Mouse (Mus musculus): ENCODE measurements around the gene Dact1. TPM values are rescaled to one million over a fixed set of nuclear protein-coding genes. Genes with fewer than 3 reads are reported as not detected.

Dact1 gene
- polyA plus RNA-seq, 1 experiment from 2014 or later = 15.3 TPM

GRCm38 (mm10) chr12:71332646-71333045 is 23.0 kb downstream of the Dact1 start:
- ATAC-seq (ENCODE audit: low FRiP score) (no peak), DNase-seq (ENCODE audit: low spot score) (no peak)
- Histone ChIP-seq H3K27ac (ENCODE audit: low read depth, low read length) (no peak overlapping the region), H3K4me1 (replicated peaks; ENCODE audit: control insufficient read depth, insufficient read depth, low read length) (0 out of 2 replicates have a peak, but pooled peaks cover 4% of the 10 kb centered on the region), H3K4me3 (ENCODE audit: low read depth, low read length) (no peak overlapping the region), H3K27me3 (ENCODE audit: control insufficient read depth, insufficient read depth, low read length) (no peaks in the 10 kb centered on the region), H3K9ac (ENCODE audit: low read depth, low read length) (no peak overlapping the region), H3K36me3 (ENCODE audit: control insufficient read depth, insufficient read depth, low read length) (no peaks in the 10 kb centered on the region), H3K9me3 (ENCODE audit: control insufficient read depth, low read length) (no peaks in the 10 kb centered on the region), H3K4me2 (replicated peaks; ENCODE audit: low read depth, low read length) (no peak overlapping the region)
- WGBS = 74% methylated on average over 3 of the region's 3 CpGs

- Histone ChIP-seq H3K9ac (ENCODE audit: low read depth, low read length) (no peak overlapping the region), H3K4me3 (ENCODE audit: low read depth, low read length) (no peak overlapping the region), H3K36me3 (ENCODE audit: control insufficient read depth, insufficient read depth, low read length) (no peaks in the 10 kb centered on the region), H3K9me3 (ENCODE audit: control insufficient read depth, low read length) (no peaks in the 10 kb centered on the region), H3K4me1 (replicated peaks; ENCODE audit: control insufficient read depth, insufficient read depth, low read length) (0 out of 2 replicates have a peak, but pooled peaks cover 4% of the 10 kb centered on the region), H3K27ac (ENCODE audit: low read depth, low read length) (no peak overlapping the region), H3K4me2 (replicated peaks; ENCODE audit: low read depth, low read length) (no peak overlapping the region), H3K27me3 (ENCODE audit: control insufficient read depth, insufficient read depth, low read length) (no peaks in the 10 kb centered on the region)
- DNase-seq (ENCODE audit: low spot score) = no peak
- no peak for ATAC-seq (ENCODE audit: low FRiP score)
- 55% methylated on average over 5 of the region's 5 CpGs for WGBS
These were observed 23.9 kb downstream of the Dact1 start for GRCm38 (mm10) chr12:71333561-71333960.

GRCm38 (mm10) chr12:71337025-71337582 is 27.4 kb downstream of the Dact1 start:
- H3K4me1 ChIP-seq (replicated peaks; ENCODE audit: control insufficient read depth, insufficient read depth, low read length) = 0 out of 2 replicates have a peak, but pooled peaks cover 4% of the 10 kb centered on the region
- H3K9ac ChIP-seq (ENCODE audit: low read depth, low read length) = no peak overlapping the region
- WGBS = 56% methylated on average over 11 of the region's 11 CpGs
- no peak overlapping the region for H3K4me2 ChIP-seq (replicated peaks; ENCODE audit: low read depth, low read length)
- H3K36me3 ChIP-seq (ENCODE audit: control insufficient read depth, insufficient read depth, low read length) = no peaks in the 10 kb centered on the region
- ATAC-seq (ENCODE audit: low FRiP score) (no peak), DNase-seq (ENCODE audit: low spot score) (no peak)
- H3K27me3 ChIP-seq (ENCODE audit: control insufficient read depth, insufficient read depth, low read length) = no peaks in the 10 kb centered on the region
- H3K27ac ChIP-seq (ENCODE audit: low read depth, low read length) = 0 out of 2 replicates have a peak overlapping the region, but pooled peaks have one; percentile 34
- no peak overlapping the region for H3K4me3 ChIP-seq (ENCODE audit: low read depth, low read length)
- no peaks in the 10 kb centered on the region for H3K9me3 ChIP-seq (ENCODE audit: control insufficient read depth, low read length)

GRCm38 (mm10) chr12:71337896-71338463 is 28.3 kb downstream of the Dact1 start:
- Histone ChIP-seq H3K9ac (ENCODE audit: low read depth, low read length) (no peak overlapping the region), H3K27me3 (ENCODE audit: control insufficient read depth, insufficient read depth, low read length) (no peaks in the 10 kb centered on the region), H3K36me3 (ENCODE audit: control insufficient read depth, insufficient read depth, low read length) (no peaks in the 10 kb centered on the region), H3K4me1 (replicated peaks; ENCODE audit: control insufficient read depth, insufficient read depth, low read length) (0 out of 2 replicates have a peak, but pooled peaks cover 4% of the 10 kb centered on the region), H3K4me2 (replicated peaks; ENCODE audit: low read depth, low read length) (no peak overlapping the region), H3K27ac (ENCODE audit: low read depth, low read length) (no peak overlapping the region), H3K4me3 (ENCODE audit: low read depth, low read length) (no peak overlapping the region), H3K9me3 (ENCODE audit: control insufficient read depth, low read length) (no peaks in the 10 kb centered on the region)
- peak; percentile 55 for DNase-seq (ENCODE audit: low spot score)
- WGBS = 54% methylated on average over 6 of the region's 6 CpGs
- ATAC-seq (ENCODE audit: low FRiP score) = peak; percentile 56; the same call in 1 of the 2 replicates

GRCm38 (mm10) chr12:71339142-71339848 is 29.6 kb downstream of the Dact1 start:
- H3K4me2 ChIP-seq (replicated peaks; ENCODE audit: low read depth, low read length) = no peak overlapping the region
- WGBS = 59% methylated on average over 16 of the region's 16 CpGs

GRCm38 (mm10) chr12:71342397-71342796 is 32.7 kb downstream of the Dact1 start:
- DNase-seq (ENCODE audit: low spot score) = no peak

More at GRCm38 (mm10) chr12:71339142-71339848, 29.6 kb downstream of the Dact1 start:
- H3K4me3 ChIP-seq (ENCODE audit: low read depth, low read length) = no peak overlapping the region
- H3K9ac ChIP-seq (ENCODE audit: low read depth, low read length) = no peak overlapping the region
- DNase-seq (ENCODE audit: low spot score) (no peak), ATAC-seq (ENCODE audit: low FRiP score) (0 out of 2 replicates have a peak, but pooled peaks have one; percentile 25)
- 0 out of 2 replicates have a peak, but pooled peaks cover 4% of the 10 kb centered on the region for H3K4me1 ChIP-seq (replicated peaks; ENCODE audit: control insufficient read depth, insufficient read depth, low read length)
- H3K9me3 ChIP-seq (ENCODE audit: control insufficient read depth, low read length) = no peaks in the 10 kb centered on the region
- H3K27me3 ChIP-seq (ENCODE audit: control insufficient read depth, insufficient read depth, low read length) = no peaks in the 10 kb centered on the region
- H3K36me3 ChIP-seq (ENCODE audit: control insufficient read depth, insufficient read depth, low read length) = no peaks in the 10 kb centered on the region
- H3K27ac ChIP-seq (ENCODE audit: low read depth, low read length) = peak overlapping the region; percentile 58; the same call in 1 of the 2 replicates

GRCm38 (mm10) chr12:71345471-71345870 is 35.8 kb downstream of the Dact1 start:
- Histone ChIP-seq H3K36me3 (ENCODE audit: control insufficient read depth, insufficient read depth, low read length) (no peaks in the 10 kb centered on the region), H3K9me3 (ENCODE audit: control insufficient read depth, low read length) (no peaks in the 10 kb centered on the region), H3K27ac (ENCODE audit: low read depth, low read length) (no peak overlapping the region), H3K4me3 (ENCODE audit: low read depth, low read length) (no peak overlapping the region), H3K27me3 (ENCODE audit: control insufficient read depth, insufficient read depth, low read length) (no peaks in the 10 kb centered on the region), H3K4me1 (replicated peaks; ENCODE audit: control insufficient read depth, insufficient read depth, low read length) (no peaks in the 10 kb centered on the region), H3K9ac (ENCODE audit: low read depth, low read length) (no peak overlapping the region), H3K4me2 (replicated peaks; ENCODE audit: low read depth, low read length) (no peak overlapping the region)
- DNase-seq (ENCODE audit: low spot score) = no peak
- 68% methylated on average over 7 of the region's 7 CpGs for WGBS
- no peak for ATAC-seq (ENCODE audit: low FRiP score)

More at GRCm38 (mm10) chr12:71342397-71342796, 32.7 kb downstream of the Dact1 start:
- Histone ChIP-seq H3K27me3 (ENCODE audit: control insufficient read depth, insufficient read depth, low read length) (no peaks in the 10 kb centered on the region), H3K4me1 (replicated peaks; ENCODE audit: control insufficient read depth, insufficient read depth, low read length) (no peaks in the 10 kb centered on the region), H3K9ac (ENCODE audit: low read depth, low read length) (no peak overlapping the region), H3K36me3 (ENCODE audit: control insufficient read depth, insufficient read depth, low read length) (no peaks in the 10 kb centered on the region), H3K9me3 (ENCODE audit: control insufficient read depth, low read length) (no peaks in the 10 kb centered on the region), H3K4me3 (ENCODE audit: low read depth, low read length) (no peak overlapping the region), H3K27ac (ENCODE audit: low read depth, low read length) (no peak overlapping the region), H3K4me2 (replicated peaks; ENCODE audit: low read depth, low read length) (no peak overlapping the region)
- WGBS = 52% methylated on average over 13 of the region's 13 CpGs
- no peak for ATAC-seq (ENCODE audit: low FRiP score)

- Histone ChIP-seq H3K27ac (ENCODE audit: low read depth, low read length) (no peak overlapping the region), H3K4me1 (replicated peaks; ENCODE audit: control insufficient read depth, insufficient read depth, low read length) (no peaks in the 10 kb centered on the region), H3K27me3 (ENCODE audit: control insufficient read depth, insufficient read depth, low read length) (no peaks in the 10 kb centered on the region), H3K36me3 (ENCODE audit: control insufficient read depth, insufficient read depth, low read length) (no peaks in the 10 kb centered on the region), H3K4me3 (ENCODE audit: low read depth, low read length) (no peak overlapping the region), H3K9me3 (ENCODE audit: control insufficient read depth, low read length) (no peaks in the 10 kb centered on the region), H3K9ac (ENCODE audit: low read depth, low read length) (no peak overlapping the region), H3K4me2 (replicated peaks; ENCODE audit: low read depth, low read length) (no peak overlapping the region)
- DNase-seq (ENCODE audit: low spot score) = no peak
- ATAC-seq (ENCODE audit: low FRiP score) = no peak
- 54% methylated on average over 5 of the region's 5 CpGs for WGBS
These were observed 36.4 kb downstream of the Dact1 start for GRCm38 (mm10) chr12:71346071-71346470.

All from hindbrain, embryonic 11.5 days (tissue).